Mouse (Mus musculus): ENCODE measurements around the gene Pigc. TPM values are rescaled to one million over a fixed set of nuclear protein-coding genes. Genes with fewer than 3 reads are reported as not detected.

Pigc gene
- polyA plus RNA-seq, 1 experiment from 2014 or later: 20.7 TPM

GRCm38 (mm10) chr1:162013561-162013960 lies 44.6 kb downstream of the Pigc start:
- peaks cover 2% of the 10 kb centered on the region; the same call in 1 of the 2 replicates for H3K4me1 ChIP-seq (ENCODE audit: insufficient read depth)
- no peak overlapping the region for H3K27ac ChIP-seq (ENCODE audit: low read depth)
- H3K4me3 ChIP-seq (ENCODE audit: low read depth, low read length): no peak overlapping the region
- 43% methylated on average over 4 of the region's 4 CpGs for WGBS (ENCODE audit: insufficient replicate concordance)
- no peaks in the 10 kb centered on the region for H3K36me3 ChIP-seq (replicated peaks; ENCODE audit: insufficient read depth, low read length)
- no peak overlapping the region for H3K9ac ChIP-seq (replicated peaks)
- no peak for TF ChIP-seq EP300 (IDR thresholded peaks at IDR 0.05; ENCODE audit: low read depth)
- TF ChIP-seq CTCF (IDR thresholded peaks at IDR 0.05; ENCODE audit: low read depth): no peak
- ATAC-seq: no peak
- H3K9me3 ChIP-seq (ENCODE audit: low read length): no peaks in the 10 kb centered on the region
- H3K4me2 ChIP-seq (ENCODE audit: low read depth, low read length): no peak overlapping the region
- H3K27me3 ChIP-seq (ENCODE audit: insufficient read depth, low read length): no peaks in the 10 kb centered on the region
- no peak for DNase-seq

DNA sequence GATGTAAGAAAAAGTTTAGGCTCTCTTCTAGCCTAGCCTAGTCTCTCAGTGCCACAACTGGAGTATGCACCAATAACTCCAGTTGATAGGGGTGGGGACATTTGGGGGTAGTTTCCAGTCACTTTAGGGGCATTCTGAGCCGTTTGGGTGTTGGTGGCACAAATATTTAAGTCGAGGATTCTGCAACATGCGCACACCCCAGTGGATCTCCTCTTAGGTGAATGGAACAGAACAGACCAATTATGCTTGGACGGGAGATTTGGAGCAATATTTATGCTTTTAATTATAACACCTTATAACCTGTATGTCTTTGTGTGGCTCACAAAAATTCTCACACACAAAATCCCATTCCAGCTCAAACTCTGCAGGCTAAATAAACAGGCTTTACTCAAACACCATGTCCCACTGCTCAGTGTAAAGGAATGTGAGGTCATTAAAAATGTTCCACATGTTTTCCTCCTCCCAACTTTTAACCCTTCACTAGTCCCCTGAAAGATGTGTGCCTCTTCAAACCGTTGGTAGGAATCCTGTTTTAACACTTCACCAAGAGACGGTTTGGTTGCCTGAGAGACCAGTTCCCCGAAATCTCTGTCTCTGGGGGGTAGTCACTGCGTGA lies 46.4 kb downstream of the Pigc start:
- H3K27me3 ChIP-seq (ENCODE audit: insufficient read depth, low read length): no peaks in the 10 kb centered on the region
- H3K9me3 ChIP-seq (ENCODE audit: low read length): no peaks in the 10 kb centered on the region
- no peak for TF ChIP-seq EP300 (IDR thresholded peaks at IDR 0.05; ENCODE audit: low read depth)
- TF ChIP-seq CTCF (IDR thresholded peaks at IDR 0.05; ENCODE audit: low read depth): no peak
- no peak for ATAC-seq
- 68% methylated on average over 8 of the region's 8 CpGs for WGBS (ENCODE audit: insufficient replicate concordance)
- peaks cover 2% of the 10 kb centered on the region; the same call in 1 of the 2 replicates for H3K4me1 ChIP-seq (ENCODE audit: insufficient read depth)
- no peak overlapping the region for H3K27ac ChIP-seq (ENCODE audit: low read depth)
- no peaks in the 10 kb centered on the region for H3K36me3 ChIP-seq (replicated peaks; ENCODE audit: insufficient read depth, low read length)
- no peak overlapping the region for H3K4me2 ChIP-seq (ENCODE audit: low read depth, low read length)
- no peak overlapping the region for H3K9ac ChIP-seq (replicated peaks)
- H3K4me3 ChIP-seq (ENCODE audit: low read depth, low read length): no peak overlapping the region
- DNase-seq: no peak

DNA sequence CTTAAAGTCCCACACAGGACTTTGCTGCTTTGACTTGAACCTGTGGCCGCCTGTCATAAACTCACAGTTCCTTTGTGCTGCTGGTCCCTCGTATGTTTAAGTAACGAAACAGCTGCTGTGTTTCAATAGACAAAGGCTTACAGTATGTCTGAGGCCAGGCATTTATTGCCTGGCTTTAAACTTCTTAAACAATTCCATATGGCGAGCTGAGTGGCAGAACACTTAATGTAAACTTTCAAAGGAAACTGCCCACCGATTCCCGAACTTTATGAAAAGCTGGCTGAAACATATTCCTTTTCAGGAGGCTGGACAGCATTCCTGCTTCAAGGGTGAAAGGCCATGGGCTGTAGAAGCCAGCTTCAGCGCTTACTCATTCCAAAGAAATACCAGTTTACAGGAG lies 48.0 kb downstream of the Pigc start:
- H3K27ac ChIP-seq (ENCODE audit: low read depth): no peak overlapping the region
- H3K9ac ChIP-seq (replicated peaks): no peak overlapping the region
- peaks cover 2% of the 10 kb centered on the region; the same call in 1 of the 2 replicates for H3K4me1 ChIP-seq (ENCODE audit: insufficient read depth)
- H3K36me3 ChIP-seq (replicated peaks; ENCODE audit: insufficient read depth, low read length): no peaks in the 10 kb centered on the region
- no peak overlapping the region for H3K4me3 ChIP-seq (ENCODE audit: low read depth, low read length)
- WGBS (ENCODE audit: insufficient replicate concordance): 64% methylated on average over 7 of the region's 7 CpGs
- H3K27me3 ChIP-seq (ENCODE audit: insufficient read depth, low read length): no peaks in the 10 kb centered on the region
- no peak for DNase-seq
- no peak for ATAC-seq
- H3K9me3 ChIP-seq (ENCODE audit: low read length): no peaks in the 10 kb centered on the region
- no peak for TF ChIP-seq CTCF (IDR thresholded peaks at IDR 0.05; ENCODE audit: low read depth)
- H3K4me2 ChIP-seq (ENCODE audit: low read depth, low read length): no peak overlapping the region

GRCm38 (mm10) chr1:162017975-162018600 lies 49.1 kb downstream of the Pigc start:
- WGBS (ENCODE audit: insufficient replicate concordance): 29% methylated on average over 13 of the region's 13 CpGs
- TF ChIP-seq CTCF (IDR thresholded peaks at IDR 0.05; ENCODE audit: low read depth): no peak
- TF ChIP-seq EP300 (IDR thresholded peaks at IDR 0.05; ENCODE audit: low read depth): no peak
- no peak for ATAC-seq

DNA sequence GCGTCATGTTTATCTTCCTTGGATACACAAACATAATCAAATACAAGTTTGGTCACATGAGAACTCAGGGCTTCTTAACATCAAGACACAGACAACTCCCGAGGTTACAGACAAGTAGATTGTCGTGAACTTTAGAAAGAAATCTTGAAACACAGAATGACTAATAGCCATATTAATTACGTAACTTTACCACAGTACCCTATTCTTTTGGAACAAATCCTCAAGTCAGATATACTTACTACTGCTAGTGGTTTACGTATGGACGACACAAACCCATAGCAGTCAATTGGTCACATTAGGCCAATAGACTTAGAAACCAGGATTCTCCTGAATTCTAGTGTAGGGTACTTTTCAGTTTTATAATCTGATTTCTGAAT lies 49.6 kb downstream of the Pigc start:
- H3K9ac ChIP-seq (replicated peaks): no peak overlapping the region
- H3K9me3 ChIP-seq (ENCODE audit: low read length): no peaks in the 10 kb centered on the region
- WGBS (ENCODE audit: insufficient replicate concordance): 50% methylated on average over 6 of the region's 6 CpGs
- DNase-seq: no peak
- H3K4me3 ChIP-seq (ENCODE audit: low read depth, low read length): no peak overlapping the region
- H3K27ac ChIP-seq (ENCODE audit: low read depth): no peak overlapping the region
- H3K4me2 ChIP-seq (ENCODE audit: low read depth, low read length): 0 out of 2 replicates have a peak overlapping the region, but pooled peaks have one; percentile 1
- ATAC-seq: no peak
- H3K36me3 ChIP-seq (replicated peaks; ENCODE audit: insufficient read depth, low read length): no peaks in the 10 kb centered on the region
- H3K27me3 ChIP-seq (ENCODE audit: insufficient read depth, low read length): no peaks in the 10 kb centered on the region
- no peak for TF ChIP-seq EP300 (IDR thresholded peaks at IDR 0.05; ENCODE audit: low read depth)
- H3K4me1 ChIP-seq (ENCODE audit: insufficient read depth): peaks cover 2% of the 10 kb centered on the region; the same call in 1 of the 2 replicates

More at GRCm38 (mm10) chr1:162017975-162018600, 49.1 kb downstream of the Pigc start:
- no peaks in the 10 kb centered on the region for H3K9me3 ChIP-seq (ENCODE audit: low read length)
- H3K4me3 ChIP-seq (ENCODE audit: low read depth, low read length): no peak overlapping the region
- H3K27ac ChIP-seq (ENCODE audit: low read depth): no peak overlapping the region
- H3K4me1 ChIP-seq (ENCODE audit: insufficient read depth): peaks cover 2% of the 10 kb centered on the region; the same call in 1 of the 2 replicates
- DNase-seq: no peak
- H3K36me3 ChIP-seq (replicated peaks; ENCODE audit: insufficient read depth, low read length): no peaks in the 10 kb centered on the region
- H3K27me3 ChIP-seq (ENCODE audit: insufficient read depth, low read length): no peaks in the 10 kb centered on the region
- H3K4me2 ChIP-seq (ENCODE audit: low read depth, low read length): 0 out of 2 replicates have a peak overlapping the region, but pooled peaks have one; percentile 1
- H3K9ac ChIP-seq (replicated peaks): no peak overlapping the region

GRCm38 (mm10) chr1:162020303-162020731 lies 51.3 kb downstream of the Pigc start:
- Histone ChIP-seq H3K27me3 (ENCODE audit: insufficient read depth, low read length) (no peaks in the 10 kb centered on the region), H3K9ac (replicated peaks) (no peak overlapping the region), H3K36me3 (replicated peaks; ENCODE audit: insufficient read depth, low read length) (no peaks in the 10 kb centered on the region), H3K9me3 (ENCODE audit: low read length) (no peaks in the 10 kb centered on the region), H3K27ac (ENCODE audit: low read depth) (no peak overlapping the region), H3K4me3 (ENCODE audit: low read depth, low read length) (no peak overlapping the region), H3K4me1 (ENCODE audit: insufficient read depth) (peaks cover 2% of the 10 kb centered on the region; the same call in 1 of the 2 replicates), H3K4me2 (ENCODE audit: low read depth, low read length) (no peak overlapping the region)
- 80% methylated on average over 7 of the region's 7 CpGs for WGBS (ENCODE audit: insufficient replicate concordance)
- ATAC-seq (no peak), DNase-seq (no peak)
- TF ChIP-seq CTCF (IDR thresholded peaks at IDR 0.05; ENCODE audit: low read depth): no peak
- no peak for TF ChIP-seq EP300 (IDR thresholded peaks at IDR 0.05; ENCODE audit: low read depth)
